Mouse (Mus musculus) retina, postnatal 7 days (tissue): ENCODE data around the gene Zfp993.
"Not testable (repeated sequence)": the region's sequence is repeated elsewhere in the genome, so short reads cannot be mapped to it uniquely, and the experiment has no call there.

Source experiments
- DNase-seq: peaks from one replicate; pipeline ENCODE4 v3.0.0-alpha.2; 2012; ENCODE audit warnings: low read depth, low spot score

The Zfp993 gene

GRCm38 (mm10) chr4:146610774-146611400 lies at the start of gene Zfp993:
Gene Zfp993, plus strand, starts transcription at chr4:146610961.
- DNase-seq, result not testable (repeated sequence)

GRCm38 (mm10) chr4:146579905-146580873 lies 30.6 kb upstream of the Zfp993 start:
- DNase-seq, result not testable (repeated sequence)

GRCm38 (mm10) chr4:146603578-146604399 lies 7.0 kb upstream of the Zfp993 start:
- DNase-seq, result not testable (repeated sequence)

GRCm38 (mm10) chr4:146644367-146644766 lies 33.6 kb downstream of the Zfp993 start:
- not testable (repeated sequence) for DNase-seq

DNA sequence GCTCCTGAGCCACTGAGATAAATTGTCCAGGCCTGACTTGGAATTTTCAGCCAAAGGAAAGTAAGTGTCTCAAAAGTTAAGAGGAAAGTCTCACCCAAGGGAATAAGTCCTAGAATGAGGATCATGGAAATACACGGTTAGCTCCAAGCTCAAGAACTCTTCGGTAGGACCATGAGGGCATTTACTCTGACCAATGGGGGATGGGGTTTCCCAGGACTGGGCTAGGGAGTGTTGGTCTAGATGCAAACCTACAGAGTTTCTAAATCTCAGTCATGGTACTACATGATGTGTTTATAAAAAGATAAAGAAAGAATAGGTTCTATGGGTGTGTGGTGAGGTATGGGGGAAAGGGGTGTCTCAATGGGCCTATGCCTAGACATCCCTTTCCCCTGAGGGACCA lies 38.9 kb downstream of the Zfp993 start:
- DNase-seq, result not testable (repeated sequence)

DNA sequence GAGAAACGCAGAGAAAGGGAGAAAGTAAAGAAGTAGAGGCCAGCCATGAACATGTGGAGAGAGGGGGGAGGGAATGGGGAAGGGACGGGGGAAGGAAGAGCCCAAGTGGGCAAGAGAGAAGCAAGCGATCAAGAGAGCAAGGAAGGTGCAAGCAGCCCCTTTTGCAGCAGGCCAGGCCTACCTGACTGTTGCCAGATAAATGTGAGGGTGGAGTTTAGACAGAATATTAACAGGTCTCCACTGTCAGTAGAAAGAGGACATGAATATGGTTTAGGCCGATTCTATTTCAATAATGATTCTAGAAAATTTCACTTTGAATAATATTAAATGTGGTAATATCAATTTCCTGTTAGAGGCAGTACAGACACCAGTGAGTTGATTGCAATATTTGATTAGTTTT lies 39.4 kb downstream of the Zfp993 start:
- DNase-seq, result not testable (repeated sequence)

GRCm38 (mm10) chr4:146650639-146651038 lies 39.9 kb downstream of the Zfp993 start:
- DNase-seq, result not testable (repeated sequence)
